Mouse (Mus musculus) layer of hippocampus, adult 18-20 months (tissue): ENCODE results near the gene Ripk3. TPM values are rescaled to one million over a fixed set of nuclear protein-coding genes. Genes with fewer than 3 reads are reported as not detected.

ENCODE experiments used
- DNase-seq, 2 experiments: peaks; one replicate each; pipeline ENCODE4 v3.0.0; 2022; ENCODE audit warnings: low spot score in 2 of 2
- long read RNA-seq: library from polyadenylated mRNA; stranded (forward); transcript quantifications from one replicate; pipeline ENCODE4 v2.0.0, GENCODE M21; 2021
- total RNA-seq, 2 experiments: library from RNA; stranded (reverse); gene quantifications; 2 replicates each; pipeline ENCODE4 v1.2.3; 2021

Ripk3 gene
- total RNA-seq = 1 to 10 TPM in 1 of 2 experiments, under 1 TPM in 1; 0.52 to 1.1 TPM
- long read RNA-seq = 0 reads

DNA sequence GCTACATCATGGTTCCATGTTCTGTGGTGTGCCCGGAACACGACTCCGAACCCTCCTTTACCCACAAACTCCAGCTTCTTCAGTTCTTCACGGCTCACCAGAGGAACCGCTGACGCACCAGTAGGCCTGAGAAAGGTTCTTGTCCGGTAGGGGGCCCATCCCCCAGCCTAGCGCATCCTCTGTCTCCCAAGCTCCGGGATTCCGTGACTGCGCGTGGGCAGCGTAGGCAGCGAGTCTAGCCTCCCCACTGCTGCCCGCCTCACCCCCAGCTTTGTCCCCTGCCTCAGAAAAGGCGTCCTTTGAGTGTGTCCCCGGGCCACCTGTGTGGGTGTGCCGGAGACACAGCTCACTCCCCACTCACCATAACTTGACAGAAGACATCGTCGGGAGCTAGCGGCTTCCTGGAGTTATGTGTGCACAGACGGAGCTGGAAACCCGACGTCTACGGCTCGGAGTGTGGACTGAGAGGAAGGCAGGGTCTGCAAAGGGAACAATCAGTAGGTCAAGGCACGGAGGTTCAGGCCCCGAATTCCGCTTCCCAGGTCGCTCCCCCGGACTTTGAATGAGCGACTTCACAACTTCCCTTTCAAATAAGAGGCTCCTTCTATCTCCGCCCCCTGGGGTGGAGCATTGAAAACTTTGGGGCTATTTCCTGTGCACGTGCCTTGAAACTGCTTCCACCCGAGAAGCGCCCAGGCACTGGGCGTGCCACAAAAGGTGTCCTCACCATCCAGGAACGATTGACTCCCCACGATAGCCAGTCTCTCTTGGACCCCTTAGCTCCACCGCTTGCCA, at the start of gene Ripk3:
Gene Ripk3, minus strand, starts transcription at position 610 of the 795 bp plus-strand sequence.
- peak in 1 of 2 experiments; percentile 0 for DNase-seq

DNA sequence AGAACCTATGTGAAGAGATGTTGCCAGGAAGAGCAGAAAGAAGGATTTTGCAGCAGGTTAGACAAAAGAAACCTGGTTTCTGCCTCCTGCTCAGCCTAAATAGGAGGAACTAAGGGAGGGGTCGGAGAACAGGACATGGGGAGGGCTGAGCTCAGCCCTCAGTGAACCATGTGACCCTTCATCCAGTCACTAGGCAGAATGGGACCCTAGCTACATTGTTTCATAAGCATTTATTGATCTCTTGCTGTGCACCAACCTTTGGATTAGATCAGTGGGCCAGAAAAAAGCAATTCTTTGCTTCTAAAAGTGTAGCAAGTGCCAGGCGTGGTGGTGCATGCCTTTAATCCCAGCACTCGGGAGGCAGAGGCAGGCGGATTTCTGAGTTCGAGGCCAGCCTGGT, 49.6 kb upstream of the Ripk3 start:
- DNase-seq = no peak

GRCm38 (mm10) chr14:55834808-55835533, 46.3 kb upstream of the Ripk3 start:
- no peak for DNase-seq

DNA sequence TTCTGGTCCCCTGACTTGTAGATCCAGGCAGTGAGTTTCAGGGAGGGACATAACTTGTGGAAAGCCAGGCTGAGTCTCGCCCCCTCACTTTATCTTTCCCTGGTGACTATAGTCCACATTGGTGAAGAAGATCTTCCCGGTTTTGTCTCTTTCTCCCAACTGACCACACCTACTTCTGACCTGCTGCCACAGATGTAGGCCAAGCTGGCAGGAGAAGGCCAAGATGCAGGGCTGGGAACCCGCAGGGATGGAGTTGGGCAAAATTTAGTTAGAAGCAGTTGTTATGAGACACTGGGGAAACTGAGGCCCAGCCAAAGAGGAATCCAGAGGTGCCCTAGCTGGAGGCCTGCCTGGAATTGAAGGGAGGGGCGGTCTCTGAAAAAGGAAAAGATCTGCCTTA, 44.5 kb upstream of the Ripk3 start:
- DNase-seq = no peak

GRCm38 (mm10) chr14:55830331-55830730, 41.7 kb upstream of the Ripk3 start:
- DNase-seq = no peak

DNA sequence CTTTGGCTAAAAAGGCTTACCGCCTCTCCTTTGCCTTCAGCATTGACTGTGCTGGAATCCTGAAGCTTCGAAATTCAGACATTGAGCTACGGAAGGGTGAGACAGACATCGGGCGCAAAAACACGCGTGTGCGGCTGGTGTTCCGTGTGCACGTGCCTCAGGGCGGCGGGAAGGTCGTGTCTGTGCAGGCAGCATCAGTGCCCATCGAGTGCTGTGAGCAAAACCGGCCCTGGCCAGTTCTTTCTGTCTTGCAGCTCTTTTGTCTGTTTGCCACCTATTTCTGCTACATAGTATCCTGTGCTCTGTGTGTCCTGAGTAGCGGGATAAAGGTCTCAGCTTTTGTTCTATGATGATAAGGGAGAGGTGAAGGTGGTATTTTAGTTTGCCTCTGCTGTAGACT, 41.2 kb upstream of the Ripk3 start:
- DNase-seq = no peak

DNA sequence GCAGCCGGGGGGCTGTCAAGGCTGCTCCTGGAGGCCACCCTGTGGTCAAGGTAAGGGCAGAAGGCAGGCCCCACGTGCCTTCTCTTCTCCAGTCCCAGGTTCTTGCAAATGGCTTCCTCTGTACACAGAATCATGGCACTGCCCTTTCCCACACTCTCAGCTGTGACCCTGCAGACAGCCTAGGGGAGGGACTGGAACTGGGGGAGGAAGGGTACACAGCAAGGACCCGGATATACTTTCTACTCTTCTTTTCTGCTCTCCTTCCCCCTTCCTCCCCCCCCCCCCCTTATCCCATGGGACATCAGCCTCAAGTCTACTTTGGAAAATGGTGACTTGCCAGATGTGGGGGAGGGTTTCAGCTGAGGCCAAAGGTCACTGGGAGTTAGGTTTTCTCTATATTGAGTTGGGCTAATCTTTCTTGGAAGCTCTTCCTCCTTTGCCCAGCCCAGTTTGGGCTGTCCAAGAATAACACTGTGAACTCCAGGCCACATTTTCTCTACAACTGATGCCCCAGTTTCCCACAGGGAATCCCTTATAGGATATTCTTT, 40.1 kb upstream of the Ripk3 start:
- DNase-seq = no peak

DNA sequence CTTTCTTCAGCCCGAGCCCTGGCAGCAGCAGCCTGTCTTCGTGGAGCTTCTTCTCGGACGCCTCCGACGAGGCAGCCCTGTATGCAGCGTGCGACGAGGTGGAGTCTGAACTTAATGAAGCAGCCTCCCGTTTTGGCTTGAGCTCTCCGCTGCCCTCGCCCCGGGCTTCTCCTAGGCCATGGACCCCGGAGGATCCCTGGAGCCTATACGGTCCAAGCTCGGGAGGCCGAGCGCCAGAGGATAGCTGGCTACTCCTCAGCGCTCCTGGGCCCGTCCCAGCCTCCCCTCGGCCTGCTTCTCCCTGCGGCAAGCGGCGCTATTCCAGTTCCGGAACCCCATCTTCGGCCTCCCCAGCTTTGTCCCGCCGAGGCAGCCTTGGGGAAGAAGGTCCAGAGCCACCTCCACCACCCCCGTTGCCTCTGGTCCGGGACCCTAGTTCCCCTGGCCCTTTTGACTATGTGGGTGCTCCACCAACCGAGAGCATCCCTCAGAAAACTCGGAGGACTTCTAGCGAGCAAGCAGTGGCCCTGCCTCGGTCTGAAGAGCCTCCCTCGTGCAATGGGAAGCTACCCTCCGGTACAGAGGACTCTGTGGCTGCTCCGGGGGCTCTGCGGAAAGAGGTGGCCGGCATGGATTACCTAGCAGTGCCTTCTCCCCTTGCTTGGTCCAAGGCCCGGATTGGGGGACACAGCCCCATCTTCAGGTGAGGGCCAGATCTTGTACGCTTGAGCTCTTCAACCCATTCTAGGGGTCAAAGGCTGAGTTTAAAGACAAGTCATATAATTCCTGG, 38.1 kb upstream of the Ripk3 start:
- DNase-seq = no peak

DNA sequence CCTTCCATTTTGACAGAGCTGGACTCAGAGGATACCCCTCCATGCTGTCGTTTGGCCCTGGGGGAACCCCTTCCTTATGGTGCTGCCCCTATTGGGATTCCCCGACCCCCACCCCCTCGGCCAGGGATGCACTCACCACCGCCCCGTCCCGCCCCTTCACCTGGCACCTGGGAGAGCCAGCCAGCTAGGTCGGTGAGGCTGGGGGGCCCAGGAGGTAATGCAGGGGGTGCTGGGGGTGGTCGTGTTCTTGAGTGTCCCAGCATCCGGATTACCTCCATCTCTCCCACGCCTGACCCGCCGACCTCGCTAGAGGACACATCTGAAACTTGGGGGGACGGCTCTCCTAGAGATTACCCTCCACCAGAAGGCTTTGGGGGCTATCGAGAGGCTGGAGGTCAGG, 37.5 kb upstream of the Ripk3 start:
- no peak for DNase-seq

- no peak for DNase-seq
These were observed 36.8 kb upstream of the Ripk3 start for GRCm38 (mm10) chr14:55825216-55826051.

DNA sequence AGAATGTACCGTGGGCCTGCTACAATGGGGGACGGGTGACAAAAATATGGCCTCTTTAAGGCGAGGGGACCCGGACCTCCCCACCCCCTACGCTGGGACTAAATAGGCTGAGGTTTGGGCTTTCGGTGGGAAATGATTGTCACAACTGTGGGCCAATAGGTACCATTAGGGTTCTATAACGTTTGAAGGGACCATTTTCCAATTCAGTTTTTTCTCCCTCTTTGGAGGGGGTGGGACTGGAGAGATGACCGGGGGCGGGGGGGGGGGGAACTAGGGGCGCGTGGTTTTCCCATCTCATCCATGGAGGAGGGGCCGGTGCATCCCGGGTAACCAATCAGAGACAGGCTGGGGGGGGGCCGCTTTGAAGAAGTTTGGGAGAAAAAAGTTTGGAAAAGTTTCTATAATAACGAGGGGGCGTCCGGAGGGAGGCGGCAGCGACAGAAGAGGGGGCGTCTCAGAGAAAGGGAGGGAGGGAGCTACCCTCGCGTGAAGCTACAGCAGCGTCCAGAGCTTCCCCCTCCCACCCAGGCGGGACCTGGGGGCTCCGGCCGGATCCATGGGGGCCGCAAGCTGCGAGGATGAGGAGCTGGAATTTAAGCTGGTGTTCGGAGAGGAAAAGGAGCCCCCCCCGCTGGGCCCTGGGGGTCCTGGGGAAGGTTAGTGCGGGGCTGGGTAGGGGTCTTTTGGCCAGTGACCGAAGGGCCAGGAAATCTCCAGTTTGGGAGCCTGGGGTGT, 36.0 kb upstream of the Ripk3 start:
- DNase-seq = no peak

GRCm38 (mm10) chr14:55824001-55824480, 35.4 kb upstream of the Ripk3 start:
- DNase-seq = no peak

DNA sequence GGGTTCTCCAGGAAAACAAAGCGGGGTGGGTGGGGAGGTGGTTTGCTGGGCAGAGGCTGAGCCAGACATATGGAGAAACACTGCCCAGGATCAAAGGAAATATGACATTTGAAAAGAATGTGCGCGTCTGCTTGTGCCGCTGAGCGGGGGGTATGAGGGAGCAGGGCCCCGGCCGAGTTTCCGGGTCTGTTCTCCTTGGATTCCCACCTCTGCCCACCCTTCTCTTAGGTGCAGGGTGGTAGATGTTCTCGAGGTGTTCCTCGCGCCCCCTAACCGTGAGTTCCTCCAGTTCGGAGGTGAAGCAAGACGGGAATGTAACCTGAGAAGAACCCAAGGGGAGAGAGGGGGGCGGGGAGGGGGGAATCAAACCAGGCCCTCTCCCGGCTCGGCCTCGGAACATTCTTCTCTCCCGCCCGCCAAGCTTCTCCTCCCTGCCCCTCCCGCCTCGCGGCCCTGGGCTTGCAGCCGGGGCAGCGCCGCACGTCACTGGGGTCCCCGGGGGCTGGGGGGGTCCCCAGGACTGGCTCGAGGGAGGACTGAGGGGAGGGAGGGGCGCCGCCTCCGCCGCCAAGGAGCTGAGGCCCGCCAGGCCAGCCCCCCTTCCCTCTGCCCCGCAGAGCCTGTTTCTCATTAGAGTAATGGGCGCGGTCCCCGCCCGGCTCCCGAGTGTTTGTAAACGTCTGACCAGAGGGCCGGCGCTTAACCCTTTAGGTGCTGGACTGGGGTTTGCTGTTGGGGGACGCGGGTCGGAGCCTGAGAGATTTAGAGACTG, 34.5 kb upstream of the Ripk3 start, which contains the start of gene Nfatc4:
Gene Nfatc4, plus strand, starts transcription at position 154 of the 772 bp plus-strand sequence.
- peak in 1 of 2 experiments; percentile 15 for DNase-seq

DNA sequence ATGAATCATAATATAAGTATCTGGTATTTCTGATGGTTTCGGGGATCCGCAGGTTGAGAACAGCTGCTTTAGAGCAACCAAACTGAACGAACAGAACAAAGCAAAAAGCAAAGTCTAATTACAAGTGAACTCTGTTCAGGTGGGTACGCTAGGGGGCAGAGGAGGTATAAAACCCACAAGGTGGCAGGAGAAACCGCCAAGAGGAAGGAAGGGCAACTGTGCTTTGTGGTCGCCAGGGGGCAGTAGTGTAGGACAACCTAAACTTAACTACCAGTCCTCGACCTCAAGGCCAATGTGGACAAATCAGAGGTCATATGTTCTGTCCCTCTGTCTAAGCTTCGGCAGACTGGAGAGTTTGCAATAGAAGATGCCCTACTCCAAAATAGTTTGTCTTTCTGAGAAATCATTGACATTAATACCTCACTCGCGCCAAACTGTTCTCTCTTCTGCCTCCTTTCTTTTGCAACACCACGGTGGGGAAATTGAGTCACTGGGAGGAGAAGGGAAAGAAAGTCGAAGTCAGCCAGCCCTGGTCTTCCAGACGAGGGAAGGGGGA, 33.8 kb upstream of the Ripk3 start:
- DNase-seq = peak in 1 of 2 experiments; percentile 59

DNA sequence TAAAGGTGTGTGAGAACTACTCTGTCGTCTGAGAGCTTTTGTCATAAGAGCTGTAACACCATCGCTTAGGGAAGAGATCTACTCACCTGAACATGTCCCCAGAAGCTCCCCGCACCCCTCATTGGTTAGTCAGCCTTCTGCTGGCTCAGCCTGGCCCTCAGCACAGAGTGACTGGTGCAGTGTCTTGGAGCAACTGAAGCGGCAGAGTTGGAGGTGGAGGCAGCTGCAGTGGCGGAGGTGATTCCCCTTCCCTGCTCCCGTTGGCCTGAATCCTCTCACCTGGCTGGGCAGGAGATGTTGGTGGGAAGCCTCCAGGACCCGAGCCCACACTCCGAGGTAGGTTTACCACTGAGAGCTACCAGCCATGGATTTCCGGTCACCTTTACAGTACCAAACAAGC, 31.9 kb upstream of the Ripk3 start:
- no peak for DNase-seq

GRCm38 (mm10) chr14:55819845-55820405, 31.3 kb upstream of the Ripk3 start:
- DNase-seq = no peak

GRCm38 (mm10) chr14:55815310-55815751, 26.7 kb upstream of the Ripk3 start:
- DNase-seq = no peak

- no peak for DNase-seq
These were observed 26.2 kb upstream of the Ripk3 start for GRCm38 (mm10) chr14:55814885-55815284.
